Mouse (Mus musculus) stomach, postnatal 0 days (tissue): ENCODE measurements around the gene Ptprm. TPM values are rescaled to one million over a fixed set of nuclear protein-coding genes. Genes with fewer than 3 reads are reported as not detected.

Experiments used
- ATAC-seq: fragments of 200-750 bp; cut with Nextera tagmentation; 2 replicates; pipeline ENCODE4 v1.8.0; 2017; ENCODE audit not compliant: low FRiP score, low TSS enrichment
- DNase-seq: peaks from one replicate; pipeline ENCODE4 v3.0.0-alpha.2; 2016; ENCODE audit warnings: low spot score
- H3K27ac ChIP-seq: fragments of 300-500 bp; sonication (generic); replicated peaks from 2 replicates; pipeline ENCODE4 v1.5.1; 2014; ENCODE audit warnings: mild to moderate bottlenecking, control low read depth
- H3K27me3 ChIP-seq: fragments of 300-500 bp; sonication (generic); 2 replicates; pipeline ENCODE4 v1.6.1; 2014; ENCODE audit warnings: low read length; ENCODE audit not compliant: control insufficient read depth, insufficient read depth
- H3K36me3 ChIP-seq: fragments of 300-500 bp; sonication (generic); 2 replicates; pipeline ENCODE4 v1.6.1; 2014; ENCODE audit warnings: low read length, mixed read lengths; ENCODE audit not compliant: control insufficient read depth, insufficient read depth
- H3K4me1 ChIP-seq: fragments of 300-500 bp; sonication (generic); replicated peaks from 2 replicates; pipeline ENCODE4 v1.6.1; 2014; ENCODE audit warnings: antibody characterized with exemption; ENCODE audit not compliant: control insufficient read depth, insufficient read depth
- H3K4me2 ChIP-seq: fragments of 300-500 bp; sonication (generic); replicated peaks from 2 replicates; pipeline ENCODE4 v1.6.1; 2014; ENCODE audit warnings: low read depth, mild to moderate bottlenecking, control low read depth, moderate library complexity
- H3K4me3 ChIP-seq: fragments of 300-500 bp; sonication (generic); 2 replicates; pipeline ENCODE4 v1.5.1; 2014; ENCODE audit warnings: low read depth, low read length, control low read depth
- H3K9ac ChIP-seq: fragments of 300-500 bp; sonication (generic); 2 replicates; pipeline ENCODE4 v1.6.1; 2014; ENCODE audit warnings: mild to moderate bottlenecking, low read length, control low read depth, mixed read lengths
- H3K9me3 ChIP-seq: fragments of 300-500 bp; sonication (generic); 2 replicates; pipeline ENCODE4 v1.6.1; 2016; ENCODE audit warnings: low read length; ENCODE audit not compliant: control insufficient read depth
- CTCF ChIP-seq: IDR thresholded peaks from 2 replicates; pipeline ENCODE4 v1.5.1; 2016; ENCODE audit warnings: antibody characterized with exemption, low read depth, mild to moderate bottlenecking, moderate library complexity
- EP300 ChIP-seq: optimal IDR thresholded peaks from 2 replicates; pipeline ENCODE3; 2016; ENCODE audit warnings: antibody characterized with exemption
- WGBS: fragments of 180-500 bp; shearing (Covaris S2); extraction: QIAGEN DNeasy Blood & Tissue Kit; methylation state at CpG from one replicate; pipeline ENCODE4 v1.1.7; 2014; 5-methylcytosine and 5-hydroxymethylcytosine counted together
- polyA plus RNA-seq: library from polyadenylated mRNA; unstranded; fragments of >200 nt; fragmentation: Nextera tagmentation; extraction: Ambion mirVana; gene quantifications from 2 replicates; pipeline ENCODE4 v1.2.1, GENCODE M21; 2015

Gene Ptprm
- polyA plus RNA-seq, 1 experiment from 2014 or later, result 3.6 TPM

DNA sequence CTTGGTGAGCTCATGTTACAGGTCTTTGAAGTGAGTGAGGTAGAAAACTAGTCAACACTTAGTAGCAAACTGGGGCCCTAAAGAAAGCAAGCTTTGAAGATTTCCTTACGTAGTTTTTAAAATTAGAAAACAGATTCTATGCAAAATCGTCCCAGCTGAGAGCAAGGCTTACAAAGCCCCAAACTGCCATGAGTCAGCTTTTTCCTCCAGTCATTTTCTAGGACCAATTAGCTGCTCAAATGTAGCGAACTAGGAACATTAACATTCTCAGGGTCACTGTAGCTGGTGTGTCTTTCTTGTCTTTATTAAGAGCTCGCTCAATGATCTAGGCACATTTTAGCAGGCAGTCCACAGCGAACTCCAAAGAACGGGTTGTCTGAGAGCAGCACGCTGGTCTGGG lies 153.1 kb downstream of the Ptprm start:
- no peaks in the 10 kb centered on the region for H3K9me3 ChIP-seq
- H3K27me3 ChIP-seq, result no peaks in the 10 kb centered on the region
- ATAC-seq (no peak), DNase-seq (no peak)
- no peak overlapping the region for H3K4me3 ChIP-seq
- no peaks in the 10 kb centered on the region for H3K36me3 ChIP-seq
- H3K4me1 ChIP-seq, result no peaks in the 10 kb centered on the region
- no peak overlapping the region for H3K27ac ChIP-seq
- H3K4me2 ChIP-seq, result no peak overlapping the region
- 75% methylated on average over 7 of the region's 7 CpGs for WGBS
- H3K9ac ChIP-seq, result no peak overlapping the region
- TF ChIP-seq EP300 (no peak), CTCF (no peak)

- Histone ChIP-seq H3K36me3 (no peaks in the 10 kb centered on the region), H3K4me3 (no peak overlapping the region), H3K9ac (no peak overlapping the region), H3K27ac (no peak overlapping the region), H3K4me1 (no peaks in the 10 kb centered on the region), H3K27me3 (no peaks in the 10 kb centered on the region), H3K4me2 (no peak overlapping the region), H3K9me3 (no peaks in the 10 kb centered on the region)
- TF ChIP-seq EP300 (no peak), CTCF (no peak)
- ATAC-seq (no peak), DNase-seq (no peak)
- 73% methylated on average over 5 of the region's 5 CpGs for WGBS
Observed at GRCm38 (mm10) chr17:67193728-67194127, 160.5 kb downstream of the Ptprm start.

DNA sequence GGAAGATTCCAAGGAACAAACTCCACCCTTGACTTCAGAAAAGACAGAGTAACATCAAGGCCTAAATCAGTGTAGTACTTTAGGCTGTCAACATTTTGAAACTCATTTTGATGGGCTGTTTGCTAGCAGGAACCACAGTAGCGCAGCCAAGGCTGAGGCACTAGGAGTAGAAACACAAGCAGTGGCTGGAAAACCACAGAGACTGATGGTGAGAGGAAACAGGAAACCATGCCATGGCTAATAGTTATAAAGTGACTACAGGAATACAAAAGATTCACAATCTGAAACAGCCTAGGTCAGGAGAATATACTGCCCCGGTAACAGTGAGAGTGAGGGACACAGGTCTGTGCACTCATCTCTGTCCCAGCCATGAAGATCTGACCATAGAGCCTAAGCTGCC lies 165.7 kb downstream of the Ptprm start:
- DNase-seq (no peak), ATAC-seq (no peak)
- H3K4me1 ChIP-seq, result no peaks in the 10 kb centered on the region
- H3K4me3 ChIP-seq, result no peak overlapping the region
- no peak overlapping the region for H3K9ac ChIP-seq
- no peaks in the 10 kb centered on the region for H3K27me3 ChIP-seq
- WGBS, result 87% methylated on average over 2 of the region's 2 CpGs
- no peaks in the 10 kb centered on the region for H3K36me3 ChIP-seq
- no peak overlapping the region for H3K27ac ChIP-seq
- no peak overlapping the region for H3K4me2 ChIP-seq
- H3K9me3 ChIP-seq, result no peaks in the 10 kb centered on the region
- TF ChIP-seq EP300 (no peak), CTCF (no peak)

GRCm38 (mm10) chr17:67186879-67187278 lies 167.4 kb downstream of the Ptprm start:
- Histone ChIP-seq H3K27me3 (no peaks in the 10 kb centered on the region), H3K9me3 (no peaks in the 10 kb centered on the region), H3K4me1 (no peaks in the 10 kb centered on the region), H3K4me3 (no peak overlapping the region), H3K27ac (no peak overlapping the region), H3K9ac (no peak overlapping the region), H3K36me3 (no peaks in the 10 kb centered on the region), H3K4me2 (no peak overlapping the region)
- WGBS, result 59% methylated on average over 6 of the region's 6 CpGs
- no peak for ATAC-seq
- no peak for DNase-seq
- no peak for TF ChIP-seq EP300
- TF ChIP-seq CTCF, result no peak

- H3K4me2 ChIP-seq, result no peak overlapping the region
- no peak overlapping the region for H3K27ac ChIP-seq
- ATAC-seq (no peak), DNase-seq (no peak)
- WGBS, result 85% methylated on average over 6 of the region's 6 CpGs
- H3K4me1 ChIP-seq, result no peaks in the 10 kb centered on the region
- no peaks in the 10 kb centered on the region for H3K27me3 ChIP-seq
- TF ChIP-seq CTCF (no peak), EP300 (no peak)
- no peaks in the 10 kb centered on the region for H3K36me3 ChIP-seq
- no peak overlapping the region for H3K4me3 ChIP-seq
- no peak overlapping the region for H3K9ac ChIP-seq
- no peaks in the 10 kb centered on the region for H3K9me3 ChIP-seq
Observed at GRCm38 (mm10) chr17:67185942-67186341, 168.3 kb downstream of the Ptprm start.

DNA sequence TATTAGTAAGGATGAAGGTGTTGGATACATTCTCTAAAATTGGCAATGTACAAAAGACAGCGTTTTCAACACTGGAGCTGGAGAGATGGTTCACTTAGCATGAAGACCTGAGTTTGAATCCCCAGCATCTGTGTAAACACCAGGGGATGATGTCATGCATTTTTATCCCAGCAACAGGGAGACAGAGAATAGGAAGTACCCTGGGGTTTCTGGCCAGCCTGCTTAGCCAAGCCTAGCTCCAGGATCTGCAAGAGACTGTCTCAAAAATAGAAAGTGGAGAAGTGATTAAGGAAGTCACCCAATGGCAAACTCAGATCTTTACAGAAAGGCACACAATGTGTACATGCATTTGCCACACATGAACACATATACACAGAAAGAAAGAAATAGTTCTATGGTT lies 174.8 kb downstream of the Ptprm start:
- Histone ChIP-seq H3K4me3 (no peak overlapping the region), H3K27ac (no peak overlapping the region), H3K9ac (no peak overlapping the region), H3K4me1 (no peaks in the 10 kb centered on the region), H3K4me2 (no peak overlapping the region), H3K9me3 (no peaks in the 10 kb centered on the region), H3K36me3 (no peaks in the 10 kb centered on the region), H3K27me3 (no peaks in the 10 kb centered on the region)
- ATAC-seq (no peak), DNase-seq (no peak)
- no peak for TF ChIP-seq CTCF
- TF ChIP-seq EP300, result no peak
- WGBS, result 67% methylated on average over 1 of the region's 1 CpGs
